Mouse (Mus musculus): ENCODE measurements around the gene Zfp119b. TPM values are rescaled to one million over a fixed set of nuclear protein-coding genes. Genes with fewer than 3 reads are reported as not detected.

Zfp119b gene
- total and polyA plus RNA-seq, 2 experiments from 2014 or later, result 4.3 to 5.6 TPM

DNA sequence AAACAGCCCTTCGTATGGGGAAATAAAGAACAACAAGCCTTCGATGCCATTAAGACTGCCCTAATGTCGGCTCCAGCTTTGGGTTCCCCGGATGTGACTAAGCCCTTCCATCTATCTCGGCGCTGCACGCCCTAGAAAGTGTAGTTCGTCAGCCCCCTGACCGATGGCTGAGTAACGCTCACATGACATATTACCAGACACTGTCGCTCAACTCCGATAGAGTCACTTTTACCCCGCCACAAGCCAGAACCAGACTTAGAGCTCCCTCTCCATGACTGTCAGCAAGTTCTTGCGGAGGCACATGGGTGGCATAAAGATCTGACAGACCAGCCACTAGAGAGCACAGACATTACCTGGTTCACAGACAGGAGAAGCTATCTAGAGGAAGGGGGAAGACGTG lies 16.1 kb downstream of the Zfp119b start:
- Histone ChIP-seq H3K36me3 (ENCODE audit: insufficient read depth, low read length) (no peaks in the 10 kb centered on the region), H3K27ac (no peak overlapping the region), H3K4me2 (ENCODE audit: low read depth, low read length) (no peak overlapping the region), H3K9ac (replicated peaks; ENCODE audit: low read length) (no peak overlapping the region), H3K4me1 (ENCODE audit: insufficient read depth, low read length) (peaks cover 3% of the 10 kb centered on the region; the same call in 1 of the 2 replicates), H3K9me3 (ENCODE audit: low read length) (peaks cover 5% of the 10 kb centered on the region; the same call in 1 of the 2 replicates), H3K4me3 (ENCODE audit: low read length) (no peak overlapping the region), H3K27me3 (ENCODE audit: insufficient read depth, low read length) (no peaks in the 10 kb centered on the region)
- no peak for TF ChIP-seq CTCF (IDR thresholded peaks at IDR 0.05; ENCODE audit: low read depth)
- ATAC-seq (no peak), DNase-seq (ENCODE audit: low spot score) (no peak)
- WGBS, result 94% methylated on average over 15 of the region's 15 CpGs

DNA sequence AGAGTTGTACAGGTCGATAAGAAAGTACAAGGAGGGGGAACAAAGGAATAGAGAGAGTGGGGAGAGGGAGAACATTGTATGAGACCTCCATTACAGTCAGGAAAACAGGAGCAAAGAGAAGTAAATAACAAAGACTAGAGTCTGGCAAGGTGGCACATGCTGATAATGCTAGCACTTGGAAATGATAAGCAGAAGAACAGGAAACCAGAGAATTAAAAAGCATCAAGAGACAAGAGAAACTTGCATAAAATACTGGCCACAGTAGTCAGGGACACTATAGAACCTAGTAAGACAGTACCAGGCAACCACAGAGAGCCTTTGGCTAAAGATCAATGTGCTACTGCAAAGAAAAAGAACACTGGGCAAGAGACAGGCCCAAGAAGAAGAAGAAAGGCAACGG lies 16.7 kb downstream of the Zfp119b start:
- ATAC-seq (no peak), DNase-seq (ENCODE audit: low spot score) (no peak)
- Histone ChIP-seq H3K27me3 (ENCODE audit: insufficient read depth, low read length) (no peaks in the 10 kb centered on the region), H3K27ac (peak overlapping the region; percentile 84; the same call in 1 of the 2 replicates), H3K9ac (replicated peaks; ENCODE audit: low read length) (peak overlapping the region; percentile 74; the same call in 1 of the 2 replicates), H3K4me3 (ENCODE audit: low read length) (peak overlapping the region; percentile 65), H3K9me3 (ENCODE audit: low read length) (0 out of 2 replicates have a peak, but pooled peaks cover 2% of the 10 kb centered on the region), H3K4me1 (ENCODE audit: insufficient read depth, low read length) (peaks cover 3% of the 10 kb centered on the region; the same call in 1 of the 2 replicates), H3K36me3 (ENCODE audit: insufficient read depth, low read length) (no peaks in the 10 kb centered on the region), H3K4me2 (ENCODE audit: low read depth, low read length) (peak overlapping the region; percentile 78)
- no peak for TF ChIP-seq CTCF (IDR thresholded peaks at IDR 0.05; ENCODE audit: low read depth)
- 66% methylated on average over 2 of the region's 2 CpGs for WGBS

- TF ChIP-seq CTCF (IDR thresholded peaks at IDR 0.05; ENCODE audit: low read depth), result peak; percentile 51
- Histone ChIP-seq H3K4me2 (ENCODE audit: low read depth, low read length) (peak overlapping the region; percentile 78), H3K27me3 (ENCODE audit: insufficient read depth, low read length) (no peaks in the 10 kb centered on the region), H3K9ac (replicated peaks; ENCODE audit: low read length) (peak overlapping the region; percentile 74), H3K27ac (peak overlapping the region; percentile 84), H3K36me3 (ENCODE audit: insufficient read depth, low read length) (no peaks in the 10 kb centered on the region), H3K4me1 (ENCODE audit: insufficient read depth, low read length) (peaks cover 3% of the 10 kb centered on the region; the same call in 1 of the 2 replicates), H3K4me3 (ENCODE audit: low read length) (peak overlapping the region; percentile 65), H3K9me3 (ENCODE audit: low read length) (0 out of 2 replicates have a peak, but pooled peaks cover 2% of the 10 kb centered on the region)
- ATAC-seq (peak; percentile 98), DNase-seq (ENCODE audit: low spot score) (peak; percentile 86)
- 2% methylated on average over 33 of the region's 33 CpGs for WGBS
Measured at GRCm38 (mm10) chr17:55931553-55932502, 17.5 kb downstream of the Zfp119b start.

DNA sequence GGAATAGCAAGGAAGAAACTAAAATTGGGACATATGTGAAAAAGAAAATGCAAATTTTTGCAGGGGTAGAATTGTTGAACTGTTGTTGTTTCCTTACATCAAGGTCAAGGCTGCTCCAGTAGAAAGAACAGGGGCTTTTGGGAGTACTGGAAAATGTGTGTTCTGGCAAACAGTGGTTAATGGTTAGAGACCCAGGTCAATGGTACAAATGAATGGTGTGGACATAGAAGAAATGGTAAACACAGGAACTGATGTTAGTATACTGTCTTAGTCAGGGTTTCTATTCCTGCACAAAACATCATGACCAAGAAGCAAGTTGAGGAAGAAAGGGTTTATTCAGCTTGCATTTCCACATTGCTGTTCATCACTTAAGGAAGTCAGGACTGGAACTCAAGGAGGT lies 42.6 kb downstream of the Zfp119b start:
- no peaks in the 10 kb centered on the region for H3K27me3 ChIP-seq (ENCODE audit: insufficient read depth, low read length)
- no peak for DNase-seq (ENCODE audit: low spot score)
- H3K9me3 ChIP-seq (ENCODE audit: low read length), result no peaks in the 10 kb centered on the region
- no peak overlapping the region for H3K27ac ChIP-seq
- H3K36me3 ChIP-seq (ENCODE audit: insufficient read depth, low read length), result no peaks in the 10 kb centered on the region
- no peak overlapping the region for H3K9ac ChIP-seq (replicated peaks; ENCODE audit: low read length)
- H3K4me2 ChIP-seq (ENCODE audit: low read depth, low read length), result no peak overlapping the region
- ATAC-seq, result no peak
- no peaks in the 10 kb centered on the region for H3K4me1 ChIP-seq (ENCODE audit: insufficient read depth, low read length)
- TF ChIP-seq CTCF (IDR thresholded peaks at IDR 0.05; ENCODE audit: low read depth), result no peak
- H3K4me3 ChIP-seq (ENCODE audit: low read length), result no peak overlapping the region

DNA sequence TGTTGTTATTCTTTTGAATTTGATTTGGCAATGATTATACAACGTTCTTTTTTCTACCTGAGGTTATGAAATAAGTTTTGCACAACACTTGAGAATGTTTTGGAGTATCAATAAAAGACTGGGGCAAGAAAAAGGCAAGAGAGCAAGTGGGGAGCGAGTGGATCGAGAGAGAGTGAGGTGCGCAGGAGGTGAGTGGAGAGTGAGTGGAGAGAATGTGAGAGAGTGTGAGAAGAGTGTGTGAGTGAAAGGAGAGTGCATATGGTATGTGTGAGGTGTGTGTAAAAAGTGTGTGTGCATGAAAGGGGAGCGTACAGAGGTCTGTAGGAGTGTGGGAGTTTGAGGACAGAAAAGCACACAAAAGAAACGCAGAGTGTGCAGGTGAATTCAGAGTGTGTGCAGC lies 45.2 kb downstream of the Zfp119b start:
- 73% methylated on average over 6 of the region's 6 CpGs for WGBS
- DNase-seq (ENCODE audit: low spot score), result no peak
- H3K4me3 ChIP-seq (ENCODE audit: low read length), result no peak overlapping the region

DNA sequence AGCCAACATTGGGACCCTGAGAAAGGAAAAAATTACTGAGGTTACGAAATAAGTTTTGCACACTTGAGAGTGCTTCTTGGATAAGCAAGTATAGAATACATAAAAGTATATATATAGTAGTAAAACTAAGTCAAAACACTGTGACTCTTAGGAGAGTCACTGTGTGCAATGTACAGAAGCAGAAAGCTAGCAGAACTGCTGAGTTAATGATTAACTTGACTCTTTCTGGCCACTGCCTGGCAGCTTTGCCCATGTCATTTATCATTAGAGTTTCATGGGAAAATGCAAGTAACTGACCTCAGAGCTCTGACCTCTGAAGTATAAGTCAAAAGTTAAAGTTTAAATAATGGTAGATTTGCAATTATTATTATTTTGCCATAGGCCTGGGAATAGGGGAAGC lies 45.6 kb downstream of the Zfp119b start:
- no peak overlapping the region for H3K4me3 ChIP-seq (ENCODE audit: low read length)
- DNase-seq (ENCODE audit: low spot score) (no peak), ATAC-seq (no peak)
- H3K27ac ChIP-seq, result no peak overlapping the region
- no peak overlapping the region for H3K9ac ChIP-seq (replicated peaks; ENCODE audit: low read length)
- no peaks in the 10 kb centered on the region for H3K4me1 ChIP-seq (ENCODE audit: insufficient read depth, low read length)
- H3K4me2 ChIP-seq (ENCODE audit: low read depth, low read length), result no peak overlapping the region
- no peaks in the 10 kb centered on the region for H3K27me3 ChIP-seq (ENCODE audit: insufficient read depth, low read length)
- no peaks in the 10 kb centered on the region for H3K9me3 ChIP-seq (ENCODE audit: low read length)
- H3K36me3 ChIP-seq (ENCODE audit: insufficient read depth, low read length), result no peaks in the 10 kb centered on the region
- WGBS, result 91% methylated on average over 1 of the region's 1 CpGs
- TF ChIP-seq CTCF (IDR thresholded peaks at IDR 0.05; ENCODE audit: low read depth), result no peak

More for the DNA sequence above, 45.2 kb downstream of the Zfp119b start:
- Histone ChIP-seq H3K4me1 (ENCODE audit: insufficient read depth, low read length) (no peaks in the 10 kb centered on the region), H3K4me2 (ENCODE audit: low read depth, low read length) (no peak overlapping the region), H3K36me3 (ENCODE audit: insufficient read depth, low read length) (no peaks in the 10 kb centered on the region), H3K27me3 (ENCODE audit: insufficient read depth, low read length) (no peaks in the 10 kb centered on the region), H3K9ac (replicated peaks; ENCODE audit: low read length) (no peak overlapping the region), H3K9me3 (ENCODE audit: low read length) (no peaks in the 10 kb centered on the region), H3K27ac (no peak overlapping the region)
- no peak for TF ChIP-seq CTCF (IDR thresholded peaks at IDR 0.05; ENCODE audit: low read depth)
- no peak for ATAC-seq
